Mouse (Mus musculus): ENCODE measurements around the gene Wdfy3. TPM values are rescaled to one million over a fixed set of nuclear protein-coding genes. Genes with fewer than 3 reads are reported as not detected.
A peak's percentile ranks its signal among the peaks of the same experiment; 100 is the strongest.

The Wdfy3 gene
- polyA plus RNA-seq, 1 experiment = 13.7 TPM

GRCm38 (mm10) chr5:101833875-101834274, 235.8 kb downstream of the Wdfy3 start:
- H3K4me3 ChIP-seq (replicated peaks; ENCODE audit: control insufficient read depth, low read depth, low read length) = no peak overlapping the region
- H3K27ac ChIP-seq (ENCODE audit: control insufficient read depth, insufficient read depth, low read depth, low read length, poor library complexity) = no peak overlapping the region
- H3K4me1 ChIP-seq (ENCODE audit: control insufficient read depth, insufficient read depth, low read length) = no peaks in the 10 kb centered on the region
- peak; percentile 31; the same call in 1 of the 2 replicates for TF ChIP-seq CTCF (IDR thresholded peaks at IDR 0.05; ENCODE audit: control insufficient read depth, insufficient read depth, low read length)
- no peak for TF ChIP-seq POLR2A (IDR thresholded peaks at IDR 0.05; ENCODE audit: borderline replicate concordance, control insufficient read depth, low read depth, low read length)
- WGBS = 80% methylated on average over 8 of the region's 8 CpGs

- 78% methylated on average over 5 of the region's 5 CpGs for WGBS
- H3K4me3 ChIP-seq (replicated peaks; ENCODE audit: control insufficient read depth, low read depth, low read length) = no peak overlapping the region
- no peak for TF ChIP-seq POLR2A (IDR thresholded peaks at IDR 0.05; ENCODE audit: borderline replicate concordance, control insufficient read depth, low read depth, low read length)
- TF ChIP-seq CTCF (IDR thresholded peaks at IDR 0.05; ENCODE audit: control insufficient read depth, insufficient read depth, low read length) = no peak
- H3K27ac ChIP-seq (ENCODE audit: control insufficient read depth, insufficient read depth, low read depth, low read length, poor library complexity) = no peak overlapping the region
- H3K4me1 ChIP-seq (ENCODE audit: control insufficient read depth, insufficient read depth, low read length) = no peaks in the 10 kb centered on the region
These were observed 236.7 kb downstream of the Wdfy3 start for GRCm38 (mm10) chr5:101832991-101833390.

GRCm38 (mm10) chr5:101832042-101832441, 237.7 kb downstream of the Wdfy3 start:
- WGBS = 91% methylated on average over 6 of the region's 6 CpGs
- Histone ChIP-seq H3K4me3 (replicated peaks; ENCODE audit: control insufficient read depth, low read depth, low read length) (no peak overlapping the region), H3K4me1 (ENCODE audit: control insufficient read depth, insufficient read depth, low read length) (no peaks in the 10 kb centered on the region), H3K27ac (ENCODE audit: control insufficient read depth, insufficient read depth, low read depth, low read length, poor library complexity) (no peak overlapping the region)
- TF ChIP-seq POLR2A (IDR thresholded peaks at IDR 0.05; ENCODE audit: borderline replicate concordance, control insufficient read depth, low read depth, low read length) (no peak), CTCF (IDR thresholded peaks at IDR 0.05; ENCODE audit: control insufficient read depth, insufficient read depth, low read length) (no peak)

DNA sequence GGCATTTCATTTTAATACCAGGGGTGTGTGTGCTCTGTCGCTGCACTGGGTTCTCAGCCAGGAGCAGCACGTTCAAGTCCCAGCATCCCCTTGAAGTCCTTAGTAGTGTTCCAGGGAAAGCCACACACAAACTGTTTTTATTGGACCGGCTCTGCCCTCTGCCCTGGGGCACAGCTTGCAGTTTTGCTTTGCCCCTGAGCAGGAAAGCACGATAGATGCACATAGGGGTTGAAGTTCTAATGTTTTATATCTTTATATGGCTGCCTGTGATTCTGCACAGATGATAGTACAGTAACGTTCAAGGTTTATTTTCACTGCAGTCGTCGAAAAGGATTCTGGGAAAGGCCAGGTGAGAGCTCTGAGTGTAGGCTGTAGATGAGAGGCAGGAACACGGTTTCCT, 239.5 kb downstream of the Wdfy3 start:
- 83% methylated on average over 8 of the region's 8 CpGs for WGBS
- TF ChIP-seq CTCF (IDR thresholded peaks at IDR 0.05; ENCODE audit: control insufficient read depth, insufficient read depth, low read length) (no peak), POLR2A (IDR thresholded peaks at IDR 0.05; ENCODE audit: borderline replicate concordance, control insufficient read depth, low read depth, low read length) (no peak)
- Histone ChIP-seq H3K4me1 (ENCODE audit: control insufficient read depth, insufficient read depth, low read length) (no peaks in the 10 kb centered on the region), H3K4me3 (replicated peaks; ENCODE audit: control insufficient read depth, low read depth, low read length) (no peak overlapping the region), H3K27ac (ENCODE audit: control insufficient read depth, insufficient read depth, low read depth, low read length, poor library complexity) (no peak overlapping the region)

DNA sequence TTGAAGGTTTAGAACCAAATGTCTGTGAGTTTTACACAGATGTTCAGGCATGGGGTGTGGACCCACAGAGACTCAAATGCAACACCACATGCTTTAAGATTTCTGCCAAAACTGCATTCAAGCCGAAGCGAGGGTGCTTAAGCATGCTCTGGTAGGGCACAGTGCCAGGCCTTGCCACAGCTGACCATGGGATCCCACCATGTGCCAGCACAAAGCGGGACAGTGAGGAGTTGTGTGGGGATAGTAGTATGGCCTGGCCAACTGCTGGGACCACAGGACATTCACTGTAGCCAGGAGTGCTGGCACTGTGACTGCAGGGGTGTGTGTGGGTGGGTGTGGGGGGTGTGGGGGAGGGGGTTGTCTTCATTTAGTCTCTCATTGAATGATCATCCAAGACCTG, 240.8 kb downstream of the Wdfy3 start:
- no peak for TF ChIP-seq CTCF (IDR thresholded peaks at IDR 0.05; ENCODE audit: control insufficient read depth, insufficient read depth, low read length)
- no peak for TF ChIP-seq POLR2A (IDR thresholded peaks at IDR 0.05; ENCODE audit: borderline replicate concordance, control insufficient read depth, low read depth, low read length)
- no peak overlapping the region for H3K4me3 ChIP-seq (replicated peaks; ENCODE audit: control insufficient read depth, low read depth, low read length)
- 71% methylated on average over 3 of the region's 3 CpGs for WGBS
- H3K27ac ChIP-seq (ENCODE audit: control insufficient read depth, insufficient read depth, low read depth, low read length, poor library complexity) = no peak overlapping the region
- no peaks in the 10 kb centered on the region for H3K4me1 ChIP-seq (ENCODE audit: control insufficient read depth, insufficient read depth, low read length)

- Histone ChIP-seq H3K4me1 (ENCODE audit: control insufficient read depth, insufficient read depth, low read length) (no peaks in the 10 kb centered on the region), H3K27ac (ENCODE audit: control insufficient read depth, insufficient read depth, low read depth, low read length, poor library complexity) (no peak overlapping the region), H3K4me3 (replicated peaks; ENCODE audit: control insufficient read depth, low read depth, low read length) (no peak overlapping the region)
- WGBS = 50% methylated on average over 12 of the region's 12 CpGs
- no peak for TF ChIP-seq CTCF (IDR thresholded peaks at IDR 0.05; ENCODE audit: control insufficient read depth, insufficient read depth, low read length)
- no peak for TF ChIP-seq POLR2A (IDR thresholded peaks at IDR 0.05; ENCODE audit: borderline replicate concordance, control insufficient read depth, low read depth, low read length)
These were observed 242.2 kb downstream of the Wdfy3 start for GRCm38 (mm10) chr5:101827477-101827876.

GRCm38 (mm10) chr5:101826531-101826970, 243.2 kb downstream of the Wdfy3 start:
- TF ChIP-seq CTCF (IDR thresholded peaks at IDR 0.05; ENCODE audit: control insufficient read depth, insufficient read depth, low read length) (no peak), POLR2A (IDR thresholded peaks at IDR 0.05; ENCODE audit: borderline replicate concordance, control insufficient read depth, low read depth, low read length) (no peak)
- Histone ChIP-seq H3K4me1 (ENCODE audit: control insufficient read depth, insufficient read depth, low read length) (no peaks in the 10 kb centered on the region), H3K4me3 (replicated peaks; ENCODE audit: control insufficient read depth, low read depth, low read length) (no peak overlapping the region), H3K27ac (ENCODE audit: control insufficient read depth, insufficient read depth, low read depth, low read length, poor library complexity) (no peak overlapping the region)
- whole genome bisulfite sequencing = 18% methylated on average over 15 of the region's 15 CpGs

GRCm38 (mm10) chr5:101825111-101825911, 244.4 kb downstream of the Wdfy3 start:
- WGBS = 71% methylated on average over 13 of the region's 13 CpGs
- TF ChIP-seq POLR2A (IDR thresholded peaks at IDR 0.05; ENCODE audit: borderline replicate concordance, control insufficient read depth, low read depth, low read length) (no peak), CTCF (IDR thresholded peaks at IDR 0.05; ENCODE audit: control insufficient read depth, insufficient read depth, low read length) (no peak)
- Histone ChIP-seq H3K4me3 (replicated peaks; ENCODE audit: control insufficient read depth, low read depth, low read length) (no peak overlapping the region), H3K27ac (ENCODE audit: control insufficient read depth, insufficient read depth, low read depth, low read length, poor library complexity) (no peak overlapping the region), H3K4me1 (ENCODE audit: control insufficient read depth, insufficient read depth, low read length) (no peaks in the 10 kb centered on the region)

Measured in bone marrow, adult 2 months (tissue).